Mouse (Mus musculus) lung, postnatal 14 days (tissue): Measurements from ENCODE around the gene Syt8.
A peak's percentile ranks its signal among the peaks of the same experiment; 100 is the strongest.

Experiments
- DNase-seq: peaks from one replicate; pipeline ENCODE4 v3.0.0; 2021

Gene Syt8

GRCm38 (mm10) chr7:142409603-142410002 is 25.0 kb upstream of the Syt8 start:
- DNase-seq, result no peak

- no peak for DNase-seq
Observed at GRCm38 (mm10) chr7:142413285-142413684, 21.4 kb upstream of the Syt8 start.

DNA sequence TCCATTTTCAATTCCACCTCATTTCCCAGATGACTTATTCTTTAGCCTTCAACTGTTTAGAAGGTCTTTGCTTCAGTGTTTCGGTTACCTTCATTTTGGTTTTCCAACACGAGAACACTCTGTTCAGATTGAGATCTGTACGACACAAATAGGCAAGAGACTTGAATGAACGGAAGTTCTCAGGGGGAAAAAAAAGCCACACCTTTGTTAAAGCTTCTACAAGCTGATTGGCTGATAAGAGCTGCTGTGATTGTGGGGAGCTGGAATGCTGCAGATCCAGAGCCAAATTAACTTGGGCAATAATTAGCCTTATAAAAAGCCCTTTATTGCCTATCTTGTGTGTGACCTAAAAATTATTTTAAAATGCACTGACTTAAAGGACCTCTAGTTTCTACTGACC is 19.3 kb upstream of the Syt8 start:
- no peak for DNase-seq

DNA sequence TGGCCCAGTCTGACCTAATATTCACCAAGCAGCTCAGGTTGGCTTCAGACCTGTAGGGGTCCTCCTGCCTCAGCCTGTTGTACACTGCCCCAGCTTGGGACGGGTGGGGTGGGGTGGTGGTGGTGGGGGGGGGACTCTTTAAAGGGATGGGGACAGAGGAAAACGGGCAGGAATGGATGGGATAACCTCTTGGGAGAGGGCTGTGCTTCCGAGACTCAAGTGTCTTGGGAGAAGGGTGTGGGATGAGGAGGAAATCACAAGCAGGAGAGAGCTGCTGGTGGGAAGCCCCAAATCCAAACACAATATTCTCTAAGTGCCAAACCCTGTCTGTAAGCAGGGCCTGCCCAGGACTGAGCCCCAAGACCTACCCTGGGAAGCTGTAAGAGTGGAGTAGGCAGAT is 18.4 kb upstream of the Syt8 start:
- DNase-seq, result no peak

DNA sequence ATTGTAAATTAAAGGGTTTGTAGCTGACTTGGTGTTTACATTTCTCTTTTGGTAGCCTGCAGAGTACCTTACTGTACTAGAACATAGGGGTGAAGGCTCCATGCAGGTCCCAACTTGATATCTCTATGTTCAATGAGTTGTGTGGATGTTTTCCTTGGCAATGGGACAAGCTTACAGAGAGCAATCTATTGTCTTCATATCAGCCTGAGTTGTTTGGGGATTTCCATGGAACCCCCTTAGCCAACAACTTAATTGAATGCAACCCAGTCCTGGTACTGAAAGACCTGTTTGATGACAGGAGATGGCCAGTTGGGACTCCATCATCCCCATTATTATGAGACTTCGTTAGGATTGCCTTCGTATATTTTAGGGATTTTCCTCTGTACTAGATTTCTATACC is 16.6 kb upstream of the Syt8 start:
- no peak for DNase-seq

DNA sequence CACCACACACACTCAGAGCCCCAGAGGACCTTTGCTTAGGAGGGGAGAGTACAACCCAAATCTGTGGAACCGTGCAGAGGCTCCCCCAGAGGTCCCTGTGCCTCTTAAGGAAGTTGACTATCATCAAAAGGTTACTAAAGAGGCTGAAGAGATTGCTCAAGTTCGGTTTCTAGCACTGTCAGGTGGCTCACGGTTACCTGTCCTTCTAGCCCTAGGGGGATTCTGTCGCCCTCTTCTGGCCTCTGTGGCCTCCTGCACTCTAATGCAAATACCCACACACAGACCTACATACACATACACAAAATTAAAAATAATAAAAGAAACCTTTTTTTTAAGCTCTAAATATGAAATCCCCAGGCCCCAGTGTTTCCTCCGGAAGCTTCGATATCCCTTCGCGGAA is 16.0 kb upstream of the Syt8 start:
- no peak for DNase-seq

DNA sequence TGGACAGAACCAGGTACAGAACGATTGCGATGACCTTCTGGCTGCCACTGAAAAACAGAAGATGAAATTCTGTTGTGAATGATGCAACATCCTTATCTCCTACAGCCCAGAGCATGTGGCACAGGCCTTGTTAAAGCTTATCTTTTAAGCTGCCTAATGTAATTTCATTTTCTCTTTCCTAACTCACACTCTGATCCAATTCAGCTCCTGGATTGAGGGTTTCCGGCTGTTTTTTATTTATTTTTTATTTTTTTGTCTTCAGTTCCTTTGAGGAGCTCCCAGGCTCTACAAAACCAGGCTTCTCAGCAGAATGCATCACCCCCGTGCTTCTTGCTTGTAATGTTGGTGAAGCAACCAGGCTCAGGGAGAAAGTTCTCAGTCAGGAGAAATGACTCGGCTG is 14.8 kb upstream of the Syt8 start:
- no peak for DNase-seq

GRCm38 (mm10) chr7:142421826-142422225 is 12.8 kb upstream of the Syt8 start:
- DNase-seq, result no peak

- DNase-seq, result peak; percentile 46
Observed at GRCm38 (mm10) chr7:142425641-142426213, 8.9 kb upstream of the Syt8 start.

GRCm38 (mm10) chr7:142428213-142428612 is 6.4 kb upstream of the Syt8 start:
- peak; percentile 60 for DNase-seq

DNA sequence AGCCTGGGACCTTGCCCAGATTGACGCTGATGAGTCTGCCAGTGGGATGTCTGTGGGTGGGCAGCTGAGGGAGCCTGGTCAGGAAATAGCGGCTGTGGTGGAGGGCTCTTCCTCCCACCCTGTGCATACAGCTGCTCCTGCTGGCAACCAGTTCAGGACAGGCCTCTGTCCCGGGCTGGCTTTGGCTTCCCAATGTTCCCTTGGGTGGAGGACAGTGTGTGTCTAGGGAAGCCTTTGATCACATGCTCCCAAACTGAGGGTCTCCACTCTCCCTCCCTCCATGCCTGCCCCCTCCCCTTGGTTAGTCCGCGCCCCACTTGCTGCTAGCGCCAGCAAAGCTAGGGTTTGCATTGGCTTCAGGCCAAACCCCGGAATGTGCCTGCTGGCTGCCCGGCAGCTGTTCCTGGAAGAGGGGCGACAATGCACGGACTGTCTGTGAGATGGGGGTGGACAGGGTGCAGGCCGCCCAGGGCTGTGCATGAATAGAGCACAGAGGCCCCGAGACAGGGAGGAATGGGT is 4.4 kb upstream of the Syt8 start:
- DNase-seq, result peak; percentile 74

GRCm38 (mm10) chr7:142431106-142431505 is 3.5 kb upstream of the Syt8 start:
- peak; percentile 43 for DNase-seq

- DNase-seq, result no peak
Observed at GRCm38 (mm10) chr7:142433623-142434022, 1.0 kb upstream of the Syt8 start.

- peak; percentile 85 for DNase-seq
Observed at GRCm38 (mm10) chr7:142435524-142435923, 874 bp downstream of the Syt8 start.

- peak; percentile 45 for DNase-seq
Observed at GRCm38 (mm10) chr7:142437324-142437723, 2.7 kb downstream of the Syt8 start.

DNA sequence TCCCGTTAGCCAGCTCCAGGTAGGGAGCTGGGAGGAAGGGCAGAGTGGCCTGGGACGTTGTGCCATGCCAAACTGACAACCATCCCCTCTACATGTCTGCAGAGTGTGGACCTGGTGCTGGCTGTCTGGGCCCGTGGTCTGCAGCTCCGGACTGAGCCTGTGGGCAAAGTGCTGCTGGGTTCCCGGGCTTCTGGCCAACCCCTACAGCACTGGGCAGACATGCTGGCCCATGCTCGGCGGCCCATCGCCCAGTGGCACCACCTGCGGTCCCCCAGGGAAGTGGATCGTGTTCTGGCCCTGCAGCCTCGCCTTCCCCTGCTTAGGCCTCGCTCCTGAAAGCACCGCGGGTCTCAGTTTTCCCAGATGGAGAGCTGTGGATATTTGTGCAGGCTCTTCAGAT is 5.3 kb downstream of the Syt8 start:
- DNase-seq, result no peak

GRCm38 (mm10) chr7:142440657-142441114 is 6.0 kb downstream of the Syt8 start:
- peak; percentile 65 for DNase-seq

- DNase-seq, result no peak
Observed at GRCm38 (mm10) chr7:142441585-142441984, 6.9 kb downstream of the Syt8 start, which contains the start of gene Tnni2. Gene Tnni2, plus strand, starts transcription at chr7:142441808.

DNA sequence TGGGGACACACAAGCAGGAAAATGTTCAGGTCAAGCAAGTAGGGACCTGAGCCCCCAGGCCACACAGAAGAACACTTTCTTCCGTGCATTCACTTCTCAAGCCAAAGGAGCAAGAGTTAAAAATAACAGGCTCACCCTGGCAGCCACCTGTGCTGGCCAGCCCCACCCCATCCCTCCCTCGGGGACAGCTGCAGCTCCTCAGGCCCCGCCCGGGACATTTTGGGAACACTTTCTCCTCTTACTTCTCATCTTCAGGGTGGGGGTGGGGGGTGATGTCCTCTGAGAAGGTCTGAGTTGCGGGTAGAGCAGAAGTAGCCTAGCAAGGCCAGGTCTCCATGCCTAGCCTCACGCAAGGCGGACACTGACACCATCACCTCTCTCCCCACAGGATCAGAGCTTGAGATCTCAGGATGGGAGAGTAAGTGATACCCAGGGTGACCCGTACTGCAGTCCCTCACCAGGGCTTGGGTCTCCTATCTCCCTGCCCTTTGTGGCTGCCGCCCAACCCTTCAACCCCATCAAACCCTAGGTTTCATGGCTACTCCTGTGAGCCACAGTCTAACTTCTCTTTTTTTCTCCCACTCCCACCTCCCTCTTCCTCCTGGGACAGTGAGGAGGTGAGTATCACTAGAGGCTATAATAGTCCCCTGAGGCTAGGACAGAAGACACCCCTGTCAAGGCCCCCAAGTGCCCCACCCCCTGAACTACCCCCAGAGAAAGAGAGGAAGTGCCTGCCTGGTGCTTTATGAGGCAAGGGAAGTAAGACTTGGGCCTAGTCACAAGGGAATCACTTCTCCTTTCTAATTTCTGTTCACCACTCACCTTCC is 7.6 kb downstream of the Syt8 start:
- no peak for DNase-seq

- DNase-seq, result no peak
Observed at GRCm38 (mm10) chr7:142442908-142443420, 8.3 kb downstream of the Syt8 start.

DNA sequence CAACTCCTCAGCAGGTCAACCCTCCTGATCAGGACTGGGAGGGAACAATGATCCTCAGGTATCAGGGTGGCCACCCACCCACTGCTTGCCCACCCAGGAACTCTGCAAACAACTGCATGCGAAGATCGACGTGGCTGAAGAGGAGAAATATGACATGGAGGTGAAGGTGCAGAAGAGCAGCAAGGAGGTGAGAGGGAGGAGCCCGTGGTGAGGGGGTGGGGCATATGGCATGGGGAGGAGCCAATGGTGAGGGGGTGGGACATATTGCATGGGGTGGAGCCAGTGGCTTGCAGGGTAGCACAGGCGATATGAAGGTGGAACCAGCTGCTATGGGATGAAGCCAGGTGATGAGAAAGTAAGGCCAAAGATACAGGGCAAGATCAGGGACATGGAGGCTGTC is 8.8 kb downstream of the Syt8 start:
- DNase-seq, result no peak

- DNase-seq, result no peak
Observed at GRCm38 (mm10) chr7:142444171-142444570, 9.5 kb downstream of the Syt8 start.

DNA sequence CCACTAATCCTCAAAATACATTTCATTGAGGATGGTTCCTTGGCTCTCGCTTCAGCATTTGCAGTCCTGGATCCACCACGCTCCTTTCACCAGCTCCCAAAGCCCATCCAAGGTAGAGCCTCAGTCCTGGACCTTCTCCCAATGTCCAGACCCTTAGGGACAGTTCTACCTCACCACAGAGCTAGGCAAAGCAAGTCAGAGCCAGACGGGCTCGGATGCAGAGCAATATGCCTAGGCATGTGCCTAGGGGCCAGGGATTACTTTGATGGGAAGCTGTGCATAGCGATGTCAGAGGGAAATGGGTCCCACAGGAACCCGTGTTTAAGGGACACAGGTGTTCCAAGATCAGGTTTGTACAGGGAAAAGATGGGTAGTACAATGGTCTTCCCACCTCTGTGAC is 10.7 kb downstream of the Syt8 start:
- DNase-seq, result no peak

- no peak for DNase-seq
Observed at GRCm38 (mm10) chr7:142446264-142446663, 11.6 kb downstream of the Syt8 start.
